Mouse (Mus musculus) embryo, embryonic 9.5 days (tissue): Measurements from ENCODE around the gene Paqr8.

Source experiments
- DNase-seq: peaks from one replicate; pipeline ENCODE4 v3.0.0-alpha.2; 2017; ENCODE audit errors: extremely low spot score

The Paqr8 gene

DNA sequence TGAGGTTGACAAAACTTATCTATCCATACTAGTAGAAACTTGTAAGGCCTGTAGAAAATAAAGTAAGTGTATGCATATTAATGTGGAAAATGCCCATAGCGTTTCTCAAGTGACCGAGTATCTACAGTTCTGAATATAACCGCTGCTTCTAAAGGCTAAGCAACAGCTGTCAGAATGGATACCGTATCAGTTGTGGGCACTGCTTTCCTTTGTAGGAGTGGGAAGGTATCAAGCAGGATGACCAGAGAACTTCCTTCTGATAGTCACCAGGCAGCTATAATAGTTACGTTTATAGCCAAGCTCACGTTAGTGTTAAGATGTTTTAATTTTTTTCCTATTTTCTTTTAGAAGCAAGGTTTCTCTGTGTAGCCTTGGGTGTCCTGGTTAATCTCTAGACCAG lies 83.0 kb downstream of the Paqr8 start:
- DNase-seq, result no peak

DNA sequence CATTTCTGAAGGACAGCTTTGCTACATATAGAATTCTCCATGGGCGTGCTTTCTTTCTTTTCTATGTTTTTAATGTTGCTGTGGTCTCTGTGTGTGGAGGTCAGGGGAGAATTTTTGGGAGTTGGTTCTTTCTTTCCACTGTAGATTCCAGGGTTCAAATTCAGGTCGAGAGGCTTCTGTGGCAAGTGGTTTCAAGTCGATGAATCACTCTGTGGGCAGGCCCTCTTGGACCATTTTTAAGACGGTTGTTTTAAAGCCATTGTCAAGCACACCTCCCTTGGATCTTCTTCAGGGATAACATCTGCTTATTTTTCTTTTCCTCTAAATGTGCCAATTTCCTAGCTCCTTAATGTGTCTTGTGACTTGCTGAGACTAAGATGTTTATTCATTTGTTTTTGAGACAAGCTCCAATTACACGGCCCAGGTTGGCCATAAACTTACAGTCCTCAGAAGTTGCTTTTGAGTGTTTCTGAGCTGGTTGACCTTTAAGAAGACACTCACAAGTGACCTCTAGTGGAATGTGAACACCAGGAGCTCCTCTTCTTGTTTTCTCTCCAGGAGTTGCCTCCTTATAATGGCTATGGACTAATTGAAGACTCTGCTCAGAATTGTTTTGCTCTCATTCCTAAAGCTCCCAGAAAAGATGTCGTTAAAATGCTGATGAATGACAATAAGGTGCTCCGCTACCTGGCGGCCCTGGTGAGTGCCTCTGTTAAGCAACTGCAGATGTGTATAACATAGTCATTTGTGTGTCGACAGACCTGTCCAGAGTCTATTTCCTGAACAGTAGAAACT lies 84.1 kb downstream of the Paqr8 start:
- no peak for DNase-seq

DNA sequence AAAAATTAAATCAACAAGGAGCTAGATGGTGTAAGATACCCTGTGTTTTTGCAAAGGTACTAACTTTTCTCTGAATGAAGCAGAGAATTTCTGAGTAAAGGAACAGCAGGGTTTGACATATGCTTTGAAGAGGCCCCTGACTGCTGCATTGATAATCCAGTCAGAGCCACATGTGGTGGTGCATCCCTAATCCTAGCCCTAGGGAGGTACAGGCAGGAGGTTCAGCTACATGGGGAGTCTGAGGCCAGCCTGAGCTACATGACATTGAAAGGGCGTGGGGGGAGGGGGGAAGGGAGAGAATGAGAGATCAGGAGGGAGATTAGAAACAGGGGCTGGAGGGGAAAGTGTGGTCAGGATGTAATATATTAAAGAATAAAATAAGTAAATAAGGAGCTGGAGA lies 90.1 kb downstream of the Paqr8 start:
- DNase-seq, result no peak

DNA sequence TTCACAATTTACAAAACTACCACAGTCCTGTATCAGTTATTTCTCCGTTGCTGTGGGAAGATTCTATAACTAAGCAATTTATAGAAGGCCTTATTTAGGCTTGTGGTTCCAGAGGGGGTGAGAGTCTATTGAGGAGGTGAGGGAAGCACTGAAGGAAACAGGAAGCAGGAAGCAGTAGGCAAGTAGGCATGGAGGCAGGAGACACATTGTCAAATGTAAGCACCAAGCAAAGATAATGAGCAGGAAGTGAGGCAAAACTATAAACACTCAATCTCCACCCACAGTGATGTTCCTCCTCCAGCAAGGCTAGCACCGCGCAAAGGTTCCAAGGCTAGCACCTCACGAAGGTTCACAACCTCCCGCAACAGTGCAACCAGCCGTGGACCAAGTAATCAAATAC lies 91.4 kb downstream of the Paqr8 start:
- no peak for DNase-seq

DNA sequence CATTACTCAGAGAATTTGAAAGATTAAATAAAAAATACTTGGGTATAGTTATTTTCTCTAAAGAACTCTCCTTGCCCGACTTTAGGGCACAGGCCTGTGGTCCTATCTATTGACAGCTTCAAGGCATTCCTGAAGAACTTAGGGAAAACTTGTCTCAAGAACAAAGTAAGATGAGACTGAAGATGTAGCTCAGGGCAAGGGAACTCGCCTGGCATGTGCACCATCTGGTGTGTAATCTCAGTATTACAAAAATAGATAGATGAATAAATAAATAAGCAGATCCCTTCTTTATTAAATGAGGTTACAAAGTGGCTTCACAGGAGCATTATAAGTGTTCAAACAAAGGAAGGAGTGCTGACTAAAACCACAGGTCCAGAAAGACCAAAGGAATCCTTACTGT lies 93.7 kb downstream of the Paqr8 start:
- DNase-seq, result no peak

DNA sequence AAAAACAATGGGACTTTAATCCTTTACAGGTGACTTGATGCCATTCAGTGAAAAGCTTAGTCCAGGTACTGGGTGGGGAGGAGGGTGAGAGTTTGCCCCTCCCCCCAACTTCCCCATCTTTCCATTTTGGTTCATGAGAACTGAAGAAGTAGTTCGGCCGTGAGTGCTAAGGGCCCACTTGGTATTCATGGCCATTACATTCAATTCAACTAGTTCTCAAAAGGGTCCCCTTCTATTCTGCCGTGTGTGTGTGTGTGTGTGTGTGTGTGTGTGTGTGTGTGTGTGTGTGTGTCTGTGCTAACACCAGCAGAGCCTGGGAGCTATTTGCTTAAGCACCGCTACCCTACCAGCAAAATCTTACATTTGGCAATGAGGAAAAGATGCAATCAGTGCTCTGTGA lies 94.2 kb downstream of the Paqr8 start:
- DNase-seq, result no peak

DNA sequence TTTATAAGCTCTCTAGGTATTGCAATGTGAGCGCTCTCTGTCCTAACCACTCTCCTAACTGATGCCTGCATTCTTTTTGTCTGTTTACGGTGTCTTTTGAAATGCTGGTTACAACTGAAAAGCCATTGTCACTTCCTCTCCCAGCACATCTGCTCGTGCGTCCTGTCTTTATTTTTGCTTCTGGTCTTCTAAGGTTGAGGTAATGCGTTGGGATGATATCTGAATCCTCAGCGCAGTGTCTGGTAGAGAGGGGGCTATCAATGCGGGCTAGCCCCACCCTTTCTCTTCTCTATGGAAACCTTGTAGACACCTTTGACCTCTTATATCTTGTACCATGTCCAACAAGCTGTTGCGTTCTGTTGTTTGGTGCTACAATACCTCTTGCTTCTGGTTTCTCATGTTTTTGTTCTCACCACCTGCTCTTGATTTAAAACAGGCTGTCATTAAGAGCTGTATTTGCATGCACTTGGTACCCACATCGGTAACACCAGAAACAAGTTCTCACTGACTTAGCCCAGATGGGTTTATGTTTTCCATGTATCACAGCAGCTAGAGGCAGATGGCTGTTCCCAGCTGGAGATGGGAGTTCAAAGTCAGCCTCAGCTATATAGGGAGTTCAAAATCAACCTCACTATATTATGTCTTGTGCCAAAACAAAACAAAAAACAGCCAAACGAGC lies 96.1 kb downstream of the Paqr8 start:
- DNase-seq, result no peak
